Mouse (Mus musculus): ENCODE measurements at regions not wholly inside any gene's neighbourhood (a gene's known extent, or its start where the extent isn't known, plus 50 kb on each side); places are given as distances from the start of the nearest gene placed in this dataset.

- DNase-seq (ENCODE audit: low spot score in 2 of 2): no peak
Measured at GRCm38 (mm10) chr9:51379589-51379988, 50.9 kb upstream of the 1810046K07Rik start.

GRCm38 (mm10) chr9:51393921-51394320, 65.2 kb upstream of the 1810046K07Rik start:
- no peak for DNase-seq (ENCODE audit: low spot score in 2 of 2)

- DNase-seq (ENCODE audit: low spot score in 2 of 2): peak; percentile 38 to 69
Measured at GRCm38 (mm10) chr9:51394372-51394771, 65.7 kb upstream of the 1810046K07Rik start.

- peak in 1 of 2 experiments; percentile 12 for DNase-seq (ENCODE audit: low spot score in 2 of 2)
Measured at GRCm38 (mm10) chr9:51396801-51397200, 68.1 kb upstream of the 1810046K07Rik start.

GRCm38 (mm10) chr9:51397589-51398220, 69.0 kb upstream of the 1810046K07Rik start:
- no peak for DNase-seq (ENCODE audit: low spot score in 2 of 2)

- DNase-seq (ENCODE audit: low spot score in 2 of 2): no peak
Measured at GRCm38 (mm10) chr9:51398886-51399285, 70.2 kb upstream of the 1810046K07Rik start.

GRCm38 (mm10) chr9:51399356-51399755, 70.6 kb upstream of the 1810046K07Rik start:
- no peak for DNase-seq (ENCODE audit: low spot score in 2 of 2)

- DNase-seq (ENCODE audit: low spot score in 2 of 2): no peak
Measured at GRCm38 (mm10) chr9:51401779-51402178, 73.1 kb upstream of the 1810046K07Rik start.

GRCm38 (mm10) chr9:51407978-51408377, 79.3 kb upstream of the 1810046K07Rik start:
- no peak for DNase-seq (ENCODE audit: low spot score in 2 of 2)

- DNase-seq (ENCODE audit: low spot score in 2 of 2): no peak
Measured at GRCm38 (mm10) chr9:51418923-51419482, 90.3 kb upstream of the 1810046K07Rik start.

GRCm38 (mm10) chr9:51422553-51422952, 93.8 kb upstream of the 1810046K07Rik start:
- DNase-seq (ENCODE audit: low spot score in 2 of 2): no peak

- peak in 1 of 2 experiments; percentile 40 for DNase-seq (ENCODE audit: low spot score in 2 of 2)
Measured at GRCm38 (mm10) chr9:51423341-51423740, 94.6 kb upstream of the 1810046K07Rik start.

- no peak for DNase-seq (ENCODE audit: low spot score in 2 of 2)
Measured at GRCm38 (mm10) chr9:51430426-51430825, 101.7 kb upstream of the 1810046K07Rik start.

GRCm38 (mm10) chr9:51437130-51437529, 108.4 kb upstream of the 1810046K07Rik start:
- DNase-seq (ENCODE audit: low spot score in 2 of 2): no peak

- peak; percentile 40 to 51 for DNase-seq (ENCODE audit: low spot score in 2 of 2)
Measured at GRCm38 (mm10) chr9:51441773-51442381, 113.2 kb upstream of the 1810046K07Rik start.

- DNase-seq (ENCODE audit: low spot score in 2 of 2): no peak
Measured at GRCm38 (mm10) chr9:51455690-51456089, 127.0 kb upstream of the 1810046K07Rik start.

- no peak for DNase-seq (ENCODE audit: low spot score in 2 of 2)
Measured at GRCm38 (mm10) chr9:51462463-51463024, 133.8 kb upstream of the 1810046K07Rik start.

GRCm38 (mm10) chr9:51470031-51470430, 141.3 kb upstream of the 1810046K07Rik start:
- DNase-seq (ENCODE audit: low spot score in 2 of 2): no peak

GRCm38 (mm10) chr9:51476511-51477056, 147.9 kb upstream of the 1810046K07Rik start:
- no peak for DNase-seq (ENCODE audit: low spot score in 2 of 2)

- DNase-seq (ENCODE audit: low spot score in 2 of 2): no peak
Measured at GRCm38 (mm10) chr9:51487840-51488239, 159.1 kb upstream of the 1810046K07Rik start.

GRCm38 (mm10) chr9:51507265-51507913, 178.7 kb upstream of the 1810046K07Rik start:
- no peak for DNase-seq (ENCODE audit: low spot score in 2 of 2)

GRCm38 (mm10) chr9:51517643-51518042, 188.9 kb upstream of the 1810046K07Rik start:
- peak; percentile 60 to 77 for DNase-seq (ENCODE audit: low spot score in 2 of 2)
